Mouse (Mus musculus) cerebellum, postnatal 4 days (tissue): ENCODE data around the gene Atg4a.

ENCODE experiments used
- DNase-seq, 2 experiments: peaks; one replicate each; pipeline ENCODE4 v3.0.0; 2022; ENCODE audit warnings: low spot score in 2 of 2, mixed read lengths in 1 of 2

The Atg4a gene

GRCm38 (mm10) chrX:140956272-140956940, at the start of gene Atg4a, which contains the start of gene Psmd10:
Gene Atg4a (plus strand): TSS chrX:140956907.
Gene Psmd10 (minus strand): TSS chrX:140956728.
- DNase-seq, result peak; percentile 52 to 85

- DNase-seq, result no peak
These were observed 49.3 kb upstream of the Atg4a start, which contains the start of gene Vsig1 for GRCm38 (mm10) chrX:140907360-140907759. Gene Vsig1 (plus strand): TSS chrX:140907608.

- DNase-seq, result no peak
These were observed 35.4 kb upstream of the Atg4a start for GRCm38 (mm10) chrX:140921321-140921720.

- DNase-seq, result no peak
These were observed 24.6 kb upstream of the Atg4a start for GRCm38 (mm10) chrX:140932066-140932465.

- DNase-seq, result no peak
These were observed 23.4 kb upstream of the Atg4a start for GRCm38 (mm10) chrX:140933263-140933662.

GRCm38 (mm10) chrX:140936271-140936670, 20.4 kb upstream of the Atg4a start:
- no peak for DNase-seq

GRCm38 (mm10) chrX:140953618-140954017, 3.1 kb upstream of the Atg4a start:
- no peak for DNase-seq

- no peak for DNase-seq
These were observed 252 bp downstream of the Atg4a start for GRCm38 (mm10) chrX:140956959-140957358.

- DNase-seq, result no peak
These were observed 22.2 kb downstream of the Atg4a start for GRCm38 (mm10) chrX:140978943-140979342.

- DNase-seq, result no peak
These were observed 22.8 kb downstream of the Atg4a start for GRCm38 (mm10) chrX:140979546-140979945.

- no peak for DNase-seq
These were observed 23.5 kb downstream of the Atg4a start for GRCm38 (mm10) chrX:140980163-140980562.

GRCm38 (mm10) chrX:140983206-140983960, 26.7 kb downstream of the Atg4a start:
- DNase-seq, result no peak

- no peak for DNase-seq
These were observed 28.1 kb downstream of the Atg4a start for GRCm38 (mm10) chrX:140984795-140985194.

- DNase-seq, result no peak
These were observed 28.5 kb downstream of the Atg4a start for GRCm38 (mm10) chrX:140985256-140985655.

- DNase-seq, result no peak
These were observed 40.3 kb downstream of the Atg4a start for GRCm38 (mm10) chrX:140996909-140997516.

- no peak for DNase-seq
These were observed 41.3 kb downstream of the Atg4a start for GRCm38 (mm10) chrX:140997912-140998545.

GRCm38 (mm10) chrX:140998885-140999284, 42.2 kb downstream of the Atg4a start:
- DNase-seq, result no peak

GRCm38 (mm10) chrX:141149705-141150104, 193.0 kb downstream of the Atg4a start:
- no peak for DNase-seq

GRCm38 (mm10) chrX:141150290-141150689, 193.6 kb downstream of the Atg4a start:
- DNase-seq, result no peak

GRCm38 (mm10) chrX:141151182-141151581, 194.5 kb downstream of the Atg4a start:
- no peak for DNase-seq

GRCm38 (mm10) chrX:141156696-141157095, 200.0 kb downstream of the Atg4a start:
- no peak for DNase-seq

- no peak for DNase-seq
These were observed 200.9 kb downstream of the Atg4a start for GRCm38 (mm10) chrX:141157626-141158025.
